Mouse (Mus musculus) ES-E14 (cell line): ENCODE measurements around the gene Theg. TPM values are rescaled to one million over a fixed set of nuclear protein-coding genes. Genes with fewer than 3 reads are reported as not detected.
A peak's percentile ranks its signal among the peaks of the same experiment; 100 is the strongest.

Experiments used
- DNase-seq: peaks from one replicate; pipeline ENCODE4 v3.0.0-alpha.2; 2013; ENCODE audit warnings: low read depth, low spot score
- H3K27ac ChIP-seq: 2 replicates; pipeline ENCODE4 v1.5.1; 2012; ENCODE audit warnings: low read depth, mild to moderate bottlenecking, low read length, moderate library complexity, mixed read lengths; ENCODE audit not compliant: poor library complexity, insufficient read depth, severe bottlenecking
- H3K36me3 ChIP-seq: 2 replicates; pipeline ENCODE4 v1.6.1; 2012; ENCODE audit warnings: mild to moderate bottlenecking, low read length, moderate library complexity, mixed read lengths; ENCODE audit not compliant: control insufficient read depth, poor library complexity, insufficient read depth, severe bottlenecking
- H3K4me1 ChIP-seq, 2 experiments: fragments of 150-350 bp in 1 of 2; sonication (generic) in 1 of 2; 2 replicates each; pipeline ENCODE4 v1.6.1; 2012; ENCODE audit warnings: low read length in 2 of 2, mild to moderate bottlenecking in 1 of 2, mixed read lengths in 1 of 2; ENCODE audit not compliant: control insufficient read depth in 2 of 2, insufficient read depth in 2 of 2, poor library complexity in 1 of 2
- H3K4me3 ChIP-seq, 2 experiments: fragments of 150-350 bp in 1 of 2; sonication (generic) in 1 of 2; 2 replicates each; pipeline ENCODE4 v1.5.1; 2012; ENCODE audit warnings: low read length in 2 of 2, low read depth in 1 of 2, mild to moderate bottlenecking in 1 of 2, mixed read lengths in 1 of 2; ENCODE audit not compliant: insufficient read depth in 1 of 2, poor library complexity in 1 of 2, severe bottlenecking in 1 of 2
- H3K9ac ChIP-seq: 2 replicates; pipeline ENCODE4 v1.6.1; 2012; ENCODE audit warnings: low read depth, mild to moderate bottlenecking, low read length, mixed read lengths; ENCODE audit not compliant: poor library complexity, insufficient read depth, severe bottlenecking
- H3K9me3 ChIP-seq: fragments of 150-350 bp; sonication (generic); 2 replicates; pipeline ENCODE4 v1.6.1; 2012; ENCODE audit warnings: low read depth, mild to moderate bottlenecking, low read length; ENCODE audit not compliant: control insufficient read depth, insufficient read depth
- CHD2 ChIP-seq: IDR thresholded peaks from 2 replicates; pipeline ENCODE4 v1.6.1; 2014; ENCODE audit warnings: mild to moderate bottlenecking, low read depth, low read length, inconsistent platforms
- HCFC1 ChIP-seq: IDR thresholded peaks from 2 replicates; pipeline ENCODE4 v1.6.1; 2012; ENCODE audit warnings: low read length, inconsistent platforms, borderline replicate concordance; ENCODE audit not compliant: insufficient read depth
- MAFK ChIP-seq: IDR thresholded peaks from 2 replicates; pipeline ENCODE4 v1.6.1; 2014; ENCODE audit warnings: mild to moderate bottlenecking, low read depth, low read length, inconsistent platforms; ENCODE audit not compliant: insufficient read depth
- ZC3H11A ChIP-seq: IDR thresholded peaks from 2 replicates; pipeline ENCODE4 v1.6.1; 2012; ENCODE audit warnings: low read depth, mild to moderate bottlenecking, inconsistent platforms, low read length, borderline replicate concordance
- ZNF384 ChIP-seq: IDR thresholded peaks from 2 replicates; pipeline ENCODE4 v1.6.1; 2012; ENCODE audit warnings: low read depth, low read length, inconsistent platforms
- in situ Hi-C, 2 experiments: fragments of 600-800 bp; cut with MboI; formaldehyde crosslinking; loops; one replicate each; pipeline ENCODE4 v1.15.1; 2025; ENCODE audit warnings: low sequenced_read_pairs in 2 of 2, inconsistent platforms in 1 of 2; ENCODE audit not compliant: unreplicated experiment in 2 of 2
- total RNA-seq: library from RNA; depleted of rRNA; stranded (reverse); fragments of 300-350 nt; gene quantifications from 2 replicates; pipeline ENCODE4 v1.2.3, GENCODE M21; 2012

The Theg gene
- total RNA-seq, 1 experiment: not detected

- no peak for DNase-seq
- in situ Hi-C loops: no loop called here
- H3K36me3 ChIP-seq: peaks cover 64% of the 10 kb centered on the region
Measured at GRCm38 (mm10) chr10:79541522-79541921, 45.6 kb downstream of the Theg start.

GRCm38 (mm10) chr10:79540746-79541145 lies 46.4 kb downstream of the Theg start:
- 0 out of 4 replicates have a peak overlapping the region, but pooled peaks of 1 of the 2 experiments have one; percentile 16 for H3K4me3 ChIP-seq
- in situ Hi-C loops: no loop called here
- H3K27ac ChIP-seq: no peak overlapping the region
- H3K9me3 ChIP-seq: no peaks in the 10 kb centered on the region
- peaks cover 59% of the 10 kb centered on the region for H3K36me3 ChIP-seq
- H3K4me1 ChIP-seq: no peaks in the 10 kb centered on the region
- no peak for DNase-seq
- H3K9ac ChIP-seq: no peak overlapping the region
- TF ChIP-seq ZNF384: no peak
- no peak for TF ChIP-seq CHD2
- TF ChIP-seq ZC3H11A: no peak
- no peak for TF ChIP-seq MAFK
- no peak for TF ChIP-seq HCFC1

More at GRCm38 (mm10) chr10:79541522-79541921, 45.6 kb downstream of the Theg start:
- TF ChIP-seq ZC3H11A: no peak
- no peak for TF ChIP-seq ZNF384
- TF ChIP-seq CHD2: no peak
- TF ChIP-seq MAFK: no peak
- no peak for TF ChIP-seq HCFC1
- Histone ChIP-seq H3K9ac (no peak overlapping the region), H3K4me3 (no peak overlapping the region), H3K27ac (no peak overlapping the region), H3K9me3 (no peaks in the 10 kb centered on the region), H3K4me1 (no peaks in the 10 kb centered on the region)

- no peak for DNase-seq
- peaks cover 54% of the 10 kb centered on the region for H3K36me3 ChIP-seq
- no peak overlapping the region for H3K9ac ChIP-seq
- no peak overlapping the region for H3K27ac ChIP-seq
- H3K9me3 ChIP-seq: no peaks in the 10 kb centered on the region
- no peak overlapping the region for H3K4me3 ChIP-seq
- in situ Hi-C loops: no loop called here
- TF ChIP-seq CHD2 (no peak), ZC3H11A (no peak), HCFC1 (no peak), ZNF384 (no peak), MAFK (no peak)
- no peaks in the 10 kb centered on the region for H3K4me1 ChIP-seq
Measured at GRCm38 (mm10) chr10:79539701-79540495, 47.2 kb downstream of the Theg start.

GRCm38 (mm10) chr10:79538873-79539272 lies 48.3 kb downstream of the Theg start:
- TF ChIP-seq HCFC1 (no peak), ZC3H11A (no peak), ZNF384 (no peak), CHD2 (no peak), MAFK (no peak)
- Histone ChIP-seq H3K9me3 (no peaks in the 10 kb centered on the region), H3K27ac (no peak overlapping the region), H3K4me3 (no peak overlapping the region), H3K36me3 (peaks cover 43% of the 10 kb centered on the region), H3K9ac (no peak overlapping the region), H3K4me1 (peaks cover 0 to 4% of the 10 kb centered on the region in 2 experiments; a peak in 2 of 4 replicates)
- in situ Hi-C loops: no loop called here
- DNase-seq: no peak
